Mouse (Mus musculus) testis, adult 2 months (tissue): ENCODE results near the gene Abcb8.

Source experiments
- CTCF ChIP-seq: fragments of 200-500 bp; IDR thresholded peaks from 2 replicates; pipeline ENCODE4 v1.5.1; 2012; ENCODE audit warnings: low read depth, mild to moderate bottlenecking, inconsistent platforms, low read length, moderate library complexity; ENCODE audit not compliant: control insufficient read depth, insufficient read depth, insufficient replicate concordance
- POLR2A ChIP-seq: fragments of 200-500 bp; IDR thresholded peaks from 2 replicates; pipeline ENCODE4 v1.6.1; 2012; ENCODE audit warnings: low read depth, mild to moderate bottlenecking, inconsistent platforms, low read length, moderate library complexity; ENCODE audit not compliant: control insufficient read depth

DNA sequence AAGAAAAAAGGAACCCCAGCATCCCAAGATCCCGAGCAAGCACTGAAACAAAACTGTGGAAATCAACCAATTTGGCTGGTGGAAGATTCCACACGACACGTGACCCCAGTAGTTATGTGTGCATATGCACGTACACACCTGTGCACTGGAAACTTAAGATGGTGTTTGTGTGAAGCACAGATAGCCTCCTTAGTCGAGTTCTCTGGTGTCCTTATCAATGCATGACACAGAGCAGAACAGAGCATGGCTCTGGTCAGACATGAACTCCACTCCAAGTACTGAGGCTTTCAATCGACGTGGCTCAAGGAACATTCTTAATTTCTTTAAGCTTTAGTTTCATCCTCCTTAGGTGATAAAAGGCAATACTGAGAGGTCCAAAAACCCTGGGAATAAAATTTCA is 47.1 kb upstream of the Abcb8 start:
- TF ChIP-seq CTCF: no peak
- no peak for TF ChIP-seq POLR2A
